Mouse (Mus musculus) C2C12 (cell line): Measurements from ENCODE around the gene Smim15. TPM values are rescaled to one million over a fixed set of nuclear protein-coding genes. Genes with fewer than 3 reads are reported as not detected.

Experiments
- H3K27me3 ChIP-seq: one replicate; pipeline ENCODE4 v1.6.1; 2011; ENCODE audit not compliant: control insufficient read depth, insufficient read depth, insufficient read length
- H3K36me3 ChIP-seq: one replicate; pipeline ENCODE4 v1.6.1; 2011; ENCODE audit not compliant: control insufficient read depth, insufficient read depth
- H3K4me3 ChIP-seq: one replicate; pipeline ENCODE4 v1.5.1; 2011; ENCODE audit warnings: mild to moderate bottlenecking, control low read depth; ENCODE audit not compliant: poor library complexity, insufficient read depth, severe bottlenecking
- H3K79me2 ChIP-seq: one replicate; pipeline ENCODE4 v1.6.1; 2011; ENCODE audit not compliant: control insufficient read depth, insufficient read depth
- H3K79me3 ChIP-seq: one replicate; pipeline ENCODE4 v1.6.1; 2011; ENCODE audit warnings: low read depth, control low read depth
- H3ac ChIP-seq: one replicate; pipeline ENCODE3; 2011; ENCODE audit warnings: low read depth; ENCODE audit not compliant: control insufficient read depth, insufficient read length
- CEBPB ChIP-seq: IDR thresholded peaks from one replicate; pipeline ENCODE4 v1.6.1; 2011; ENCODE audit warnings: low read depth, mild to moderate bottlenecking, control low read depth, moderate library complexity
- CTCF ChIP-seq: IDR thresholded peaks from one replicate; pipeline ENCODE4 v1.5.1; 2011; ENCODE audit not compliant: control insufficient read depth, insufficient read depth, insufficient read length
- FOSL1 ChIP-seq: IDR thresholded peaks from one replicate; pipeline ENCODE4 v1.8.0; 2011; ENCODE audit warnings: mild to moderate bottlenecking, low read length; ENCODE audit not compliant: poor library complexity, insufficient read depth, severe bottlenecking
- MAX ChIP-seq: IDR thresholded peaks from one replicate; pipeline ENCODE4 v1.6.1; 2011; ENCODE audit warnings: mild to moderate bottlenecking, control low read depth
- MYOD1 ChIP-seq: IDR thresholded peaks from one replicate; pipeline ENCODE4 v1.6.1; 2011; ENCODE audit warnings: low read depth; ENCODE audit not compliant: control insufficient read depth, insufficient read length
- MYOG ChIP-seq: IDR thresholded peaks from one replicate; pipeline ENCODE4 v1.6.1; 2011; ENCODE audit not compliant: control insufficient read depth, insufficient read length; ENCODE audit errors: extremely low read depth
- USF1 ChIP-seq: IDR thresholded peaks from one replicate; pipeline ENCODE4 v1.6.1; 2011; ENCODE audit warnings: low read depth, mild to moderate bottlenecking, control low read depth, moderate library complexity
- polyA plus RNA-seq: library from polyadenylated mRNA; unstranded; fragments of >200 nt; fragmentation: generic; extraction: Trizol; gene quantifications from one replicate; pipeline ENCODE4 v1.2.1, GENCODE M21; 2012; ENCODE audit warnings: missing spikeins

Gene Smim15
- polyA plus RNA-seq, 1 experiment: 17.6 TPM

- no peak for TF ChIP-seq CEBPB
- Histone ChIP-seq H3K36me3 (no peaks in the 10 kb centered on the region), H3K79me3 (no peaks in the 10 kb centered on the region), H3ac (no peak overlapping the region), H3K27me3 (no peaks in the 10 kb centered on the region), H3K4me3 (no peak overlapping the region), H3K79me2 (peaks cover 4% of the 10 kb centered on the region)
Measured at GRCm38 (mm10) chr13:108094681-108095080, 50.4 kb downstream of the Smim15 start.

DNA sequence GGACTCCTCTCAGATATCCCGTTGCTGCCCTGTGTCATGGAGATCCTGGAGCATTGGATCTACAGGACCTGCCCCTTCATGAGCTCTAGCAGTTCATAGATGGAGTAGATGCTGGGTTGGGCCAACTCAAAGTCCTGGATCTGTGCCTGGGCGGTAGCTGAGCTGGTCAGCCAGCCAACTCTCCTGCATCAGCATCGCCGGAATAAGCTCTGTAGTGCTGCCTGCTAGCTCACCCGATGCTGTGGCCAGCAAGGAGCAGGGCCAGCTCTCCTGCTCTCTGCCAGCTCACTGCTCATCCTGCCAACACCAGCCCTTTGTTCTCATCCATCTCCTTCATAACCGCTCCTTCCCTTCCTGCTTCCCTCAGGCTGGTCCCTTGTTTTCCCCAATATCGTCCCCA, 51.4 kb downstream of the Smim15 start:
- Histone ChIP-seq H3K79me2 (peaks cover 4% of the 10 kb centered on the region), H3K27me3 (no peaks in the 10 kb centered on the region), H3K36me3 (no peaks in the 10 kb centered on the region), H3K4me3 (no peak overlapping the region), H3ac (no peak overlapping the region), H3K79me3 (no peaks in the 10 kb centered on the region)
- TF ChIP-seq CEBPB: no peak
- no peak for TF ChIP-seq MYOG
- TF ChIP-seq USF1: no peak
- no peak for TF ChIP-seq MAX
- no peak for TF ChIP-seq FOSL1
- no peak for TF ChIP-seq MYOD1
- no peak for TF ChIP-seq CTCF

GRCm38 (mm10) chr13:108096446-108096845, 52.2 kb downstream of the Smim15 start:
- Histone ChIP-seq H3K36me3 (no peaks in the 10 kb centered on the region), H3K79me2 (peaks cover 4% of the 10 kb centered on the region), H3ac (no peak overlapping the region), H3K27me3 (no peaks in the 10 kb centered on the region), H3K4me3 (no peak overlapping the region), H3K79me3 (no peaks in the 10 kb centered on the region)
- no peak for TF ChIP-seq MYOG
- no peak for TF ChIP-seq CEBPB
- TF ChIP-seq CTCF: no peak
- TF ChIP-seq FOSL1: no peak
- TF ChIP-seq USF1: no peak
- no peak for TF ChIP-seq MAX
- no peak for TF ChIP-seq MYOD1

Other genes with a start within 250 kb of the Smim15 start
- 40.2 TPM for gene Ndufaf2, start 114.2 kb downstream of the Smim15 start, polyA plus RNA-seq
- 6.7 TPM for gene Ercc8, start 114.3 kb downstream of the Smim15 start, polyA plus RNA-seq
- gene Elovl7, start 170.0 kb downstream of the Smim15 start, polyA plus RNA-seq: 0.51 TPM